Mouse (Mus musculus): ENCODE results near the gene Urgcp.

Urgcp gene

GRCm38 (mm10) chr11:5702271-5702956 lies 59.8 kb downstream of the Urgcp start:
- H3K36me3 ChIP-seq (ENCODE audit: insufficient read depth, low read length): peaks cover 34% of the 10 kb centered on the region
- H3K4me3 ChIP-seq (replicated peaks; ENCODE audit: low read length): no peak overlapping the region
- no peaks in the 10 kb centered on the region for H3K27me3 ChIP-seq (ENCODE audit: insufficient read depth, low read length)
- TF ChIP-seq POU5F1 (IDR thresholded peaks at IDR 0.05; ENCODE audit: borderline replicate concordance, low read length): no peak
- TF ChIP-seq NANOG (IDR thresholded peaks at IDR 0.05; ENCODE audit: borderline replicate concordance, low read length): no peak
- no peak for TF ChIP-seq CTCF (conservative IDR thresholded peaks at IDR 0.05; ENCODE audit: low read length)
- H3K9me3 ChIP-seq (ENCODE audit: low read length): no peaks in the 10 kb centered on the region
- H3K4me1 ChIP-seq (replicated peaks; ENCODE audit: low read depth, low read length): peaks cover 67% of the 10 kb centered on the region

- peaks cover 67% of the 10 kb centered on the region for H3K4me1 ChIP-seq (replicated peaks; ENCODE audit: low read depth, low read length)
- TF ChIP-seq NANOG (IDR thresholded peaks at IDR 0.05; ENCODE audit: borderline replicate concordance, low read length) (no peak), POU5F1 (IDR thresholded peaks at IDR 0.05; ENCODE audit: borderline replicate concordance, low read length) (no peak), CTCF (conservative IDR thresholded peaks at IDR 0.05; ENCODE audit: low read length) (no peak)
- peaks cover 34% of the 10 kb centered on the region for H3K36me3 ChIP-seq (ENCODE audit: insufficient read depth, low read length)
- no peak overlapping the region for H3K4me3 ChIP-seq (replicated peaks; ENCODE audit: low read length)
- no peaks in the 10 kb centered on the region for H3K27me3 ChIP-seq (ENCODE audit: insufficient read depth, low read length)
- H3K9me3 ChIP-seq (ENCODE audit: low read length): no peaks in the 10 kb centered on the region
Measured at GRCm38 (mm10) chr11:5701821-5702220, 60.4 kb downstream of the Urgcp start.

- TF ChIP-seq POU5F1 (IDR thresholded peaks at IDR 0.05; ENCODE audit: borderline replicate concordance, low read length) (no peak), NANOG (IDR thresholded peaks at IDR 0.05; ENCODE audit: borderline replicate concordance, low read length) (no peak)
- H3K27me3 ChIP-seq (ENCODE audit: insufficient read depth, low read length): no peaks in the 10 kb centered on the region
- H3K9me3 ChIP-seq (ENCODE audit: low read length): no peaks in the 10 kb centered on the region
- H3K4me3 ChIP-seq (replicated peaks; ENCODE audit: low read length): no peak overlapping the region
- H3K36me3 ChIP-seq (ENCODE audit: insufficient read depth, low read length): peaks cover 34% of the 10 kb centered on the region
- H3K4me1 ChIP-seq (replicated peaks; ENCODE audit: low read depth, low read length): peaks cover 64% of the 10 kb centered on the region
Measured at GRCm38 (mm10) chr11:5701300-5701699, 60.9 kb downstream of the Urgcp start.

- H3K9me3 ChIP-seq (ENCODE audit: low read length): no peaks in the 10 kb centered on the region
- TF ChIP-seq NANOG (IDR thresholded peaks at IDR 0.05; ENCODE audit: borderline replicate concordance, low read length) (no peak), POU5F1 (IDR thresholded peaks at IDR 0.05; ENCODE audit: borderline replicate concordance, low read length) (no peak), CTCF (conservative IDR thresholded peaks at IDR 0.05; ENCODE audit: low read length) (no peak)
- no peaks in the 10 kb centered on the region for H3K27me3 ChIP-seq (ENCODE audit: insufficient read depth, low read length)
Measured at GRCm38 (mm10) chr11:5700808-5701207, 61.4 kb downstream of the Urgcp start.

GRCm38 (mm10) chr11:5691775-5692174 lies 70.4 kb downstream of the Urgcp start:
- Histone ChIP-seq H3K27me3 (ENCODE audit: insufficient read depth, low read length) (no peaks in the 10 kb centered on the region), H3K36me3 (ENCODE audit: insufficient read depth, low read length) (no peaks in the 10 kb centered on the region), H3K4me1 (replicated peaks; ENCODE audit: low read depth, low read length) (peaks cover 68% of the 10 kb centered on the region), H3K4me3 (replicated peaks; ENCODE audit: low read length) (0 out of 2 replicates have a peak overlapping the region, but pooled peaks have one; percentile 29), H3K9me3 (ENCODE audit: low read length) (no peaks in the 10 kb centered on the region)
- TF ChIP-seq NANOG (IDR thresholded peaks at IDR 0.05; ENCODE audit: borderline replicate concordance, low read length) (no peak), POU5F1 (IDR thresholded peaks at IDR 0.05; ENCODE audit: borderline replicate concordance, low read length) (no peak), CTCF (conservative IDR thresholded peaks at IDR 0.05; ENCODE audit: low read length) (peak; percentile 53)

More at GRCm38 (mm10) chr11:5700808-5701207, 61.4 kb downstream of the Urgcp start:
- Histone ChIP-seq H3K4me1 (replicated peaks; ENCODE audit: low read depth, low read length) (peaks cover 59% of the 10 kb centered on the region), H3K4me3 (replicated peaks; ENCODE audit: low read length) (no peak overlapping the region), H3K36me3 (ENCODE audit: insufficient read depth, low read length) (peaks cover 29% of the 10 kb centered on the region)

GRCm38 (mm10) chr11:5684283-5684682 lies 77.9 kb downstream of the Urgcp start:
- Histone ChIP-seq H3K27me3 (ENCODE audit: insufficient read depth, low read length) (no peaks in the 10 kb centered on the region), H3K9me3 (ENCODE audit: low read length) (no peaks in the 10 kb centered on the region), H3K4me3 (replicated peaks; ENCODE audit: low read length) (no peak overlapping the region), H3K4me1 (replicated peaks; ENCODE audit: low read depth, low read length) (peaks cover 23% of the 10 kb centered on the region), H3K36me3 (ENCODE audit: insufficient read depth, low read length) (no peaks in the 10 kb centered on the region)
- no peak for TF ChIP-seq CTCF (conservative IDR thresholded peaks at IDR 0.05; ENCODE audit: low read length)
- TF ChIP-seq POU5F1 (IDR thresholded peaks at IDR 0.05; ENCODE audit: borderline replicate concordance, low read length): no peak
- no peak for TF ChIP-seq NANOG (IDR thresholded peaks at IDR 0.05; ENCODE audit: borderline replicate concordance, low read length)

- no peaks in the 10 kb centered on the region for H3K36me3 ChIP-seq (ENCODE audit: insufficient read depth, low read length)
- peaks cover 12% of the 10 kb centered on the region for H3K4me1 ChIP-seq (replicated peaks; ENCODE audit: low read depth, low read length)
- TF ChIP-seq POU5F1 (IDR thresholded peaks at IDR 0.05; ENCODE audit: borderline replicate concordance, low read length) (no peak), NANOG (IDR thresholded peaks at IDR 0.05; ENCODE audit: borderline replicate concordance, low read length) (no peak), CTCF (conservative IDR thresholded peaks at IDR 0.05; ENCODE audit: low read length) (no peak)
- no peak overlapping the region for H3K4me3 ChIP-seq (replicated peaks; ENCODE audit: low read length)
- no peaks in the 10 kb centered on the region for H3K9me3 ChIP-seq (ENCODE audit: low read length)
- no peaks in the 10 kb centered on the region for H3K27me3 ChIP-seq (ENCODE audit: insufficient read depth, low read length)
Measured at GRCm38 (mm10) chr11:5682541-5682940, 79.6 kb downstream of the Urgcp start.

Data from E14TG2a.4 (cell line).